Mouse (Mus musculus): ENCODE measurements around the gene Tnrc18.

DNA sequence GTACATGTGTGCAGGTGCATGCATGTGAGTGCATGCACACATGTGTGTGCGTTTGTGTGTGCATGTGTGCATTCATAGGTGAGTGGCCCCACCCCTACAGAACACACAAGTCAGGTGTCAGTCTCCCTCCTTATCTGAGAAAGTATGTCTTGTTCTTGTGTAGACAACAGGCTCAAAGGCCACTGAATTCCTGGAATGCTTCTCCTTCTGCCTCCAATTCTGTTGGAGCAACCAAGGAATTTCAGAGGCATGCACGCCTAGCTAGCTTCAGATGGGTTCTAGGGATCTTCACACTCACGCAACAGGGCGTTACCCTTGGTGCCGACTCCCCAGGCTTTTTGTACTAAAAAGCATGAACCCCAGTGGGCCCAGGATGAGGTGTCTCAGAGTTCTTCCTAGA lies 47.8 kb downstream of the Tnrc18 start:
- TF ChIP-seq CTCF (IDR thresholded peaks at IDR 0.05; ENCODE audit: control insufficient read depth, insufficient read depth, insufficient replicate concordance, low read depth, low read length), result no peak
- no peak for TF ChIP-seq POLR2A (IDR thresholded peaks at IDR 0.05; ENCODE audit: control insufficient read depth, low read depth, low read length)

Data from testis, adult 2 months (tissue).